Mouse (Mus musculus) heart, embryonic 10.5 days (tissue): ENCODE data around the gene Cyp2w1. TPM values are rescaled to one million over a fixed set of nuclear protein-coding genes. Genes with fewer than 3 reads are reported as not detected.
"Not testable (repeated sequence)": the region's sequence is repeated elsewhere in the genome, so short reads cannot be mapped to it uniquely, and the experiment has no call there.

ENCODE experiments used
- DNase-seq: peaks from one replicate; pipeline ENCODE4 v3.0.0-alpha.2; 2017; ENCODE audit warnings: low spot score
- H3K27ac ChIP-seq: fragments of 300-500 bp; sonication (generic); 2 replicates; pipeline ENCODE4 v1.5.1; 2016; ENCODE audit warnings: mild to moderate bottlenecking
- H3K27me3 ChIP-seq: fragments of 300-500 bp; sonication (generic); 2 replicates; pipeline ENCODE4 v1.6.1; 2016; ENCODE audit warnings: mild to moderate bottlenecking; ENCODE audit not compliant: poor library complexity, insufficient read depth, severe bottlenecking
- H3K36me3 ChIP-seq: fragments of 300-500 bp; sonication (generic); 2 replicates; pipeline ENCODE4 v1.6.1; 2016; ENCODE audit warnings: mild to moderate bottlenecking, moderate library complexity
- H3K4me1 ChIP-seq: fragments of 300-500 bp; sonication (generic); 2 replicates; pipeline ENCODE4 v1.6.1; 2016; ENCODE audit warnings: mild to moderate bottlenecking
- H3K4me3 ChIP-seq: fragments of 300-500 bp; sonication (generic); 2 replicates; pipeline ENCODE4 v1.5.1; 2016; ENCODE audit warnings: mild to moderate bottlenecking, moderate library complexity
- H3K9me3 ChIP-seq: fragments of 300-500 bp; sonication (generic); 2 replicates; pipeline ENCODE4 v1.6.1; 2016; ENCODE audit warnings: mild to moderate bottlenecking, moderate library complexity
- WGBS: fragments of 180-500 bp; shearing (Covaris S2); methylation state at CpG from one replicate; pipeline ENCODE4 v1.1.7; 2016; 5-methylcytosine and 5-hydroxymethylcytosine counted together
- polyA plus RNA-seq: library from polyadenylated mRNA; unstranded; fragments of >200 nt; fragmentation: Nextera tagmentation; extraction: Ambion mirVana; gene quantifications from 2 replicates; pipeline ENCODE4 v1.2.1, GENCODE M21; 2016

Cyp2w1 gene
- polyA plus RNA-seq, 1 experiment from 2014 or later = not detected

DNA sequence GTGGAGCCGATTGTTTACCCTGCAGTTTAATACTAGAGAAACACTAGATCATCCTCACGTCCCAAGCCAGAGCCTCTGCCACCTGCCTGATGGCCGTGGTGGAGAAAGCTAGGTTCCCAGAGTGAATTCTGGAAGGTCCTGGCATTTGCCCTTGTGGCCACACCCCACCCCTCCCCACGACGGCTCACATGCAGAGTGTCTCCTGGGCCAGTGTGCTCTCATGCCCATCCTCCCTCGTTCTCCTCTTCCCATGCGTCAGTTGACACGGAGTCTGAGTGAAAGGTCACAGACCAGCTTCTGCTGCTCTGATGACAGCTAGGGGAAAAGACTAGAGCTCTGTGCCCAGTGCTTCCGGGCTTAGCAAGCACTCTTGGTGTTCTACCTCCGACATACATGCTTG, 32.1 kb downstream of the Cyp2w1 start:
- Histone ChIP-seq H3K27ac (peak overlapping the region; percentile 85), H3K4me1 (peaks cover 96% of the 10 kb centered on the region), H3K27me3 (no peaks in the 10 kb centered on the region), H3K4me3 (peak overlapping the region; percentile 22; the same call in 1 of the 2 replicates), H3K9me3 (no peaks in the 10 kb centered on the region), H3K36me3 (peaks cover 4% of the 10 kb centered on the region; the same call in 1 of the 2 replicates)
- 29% methylated on average over 10 of the region's 10 CpGs for WGBS
- no peak for DNase-seq

DNA sequence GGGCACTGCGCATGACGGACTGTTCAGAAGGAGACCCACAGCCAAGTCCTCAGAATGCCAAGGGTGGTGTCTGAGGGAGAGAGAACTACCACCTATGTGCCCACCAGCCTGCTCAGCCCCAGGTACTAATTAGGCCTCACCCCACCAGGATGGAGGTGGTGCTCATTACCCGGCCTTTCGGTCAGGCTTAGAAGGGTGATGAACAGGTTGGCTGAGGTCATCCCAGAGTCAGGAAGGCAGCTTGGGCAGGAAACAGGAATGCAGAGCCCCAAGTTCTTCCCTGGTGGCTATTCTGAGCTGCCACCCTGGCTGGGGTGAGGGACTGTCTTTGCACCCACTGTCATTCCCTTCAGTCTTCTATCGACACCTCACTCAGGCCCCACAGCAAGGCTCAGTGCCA, 33.6 kb downstream of the Cyp2w1 start:
- Histone ChIP-seq H3K27ac (peak overlapping the region; percentile 85; the same call in 1 of the 2 replicates), H3K36me3 (peaks cover 4% of the 10 kb centered on the region; the same call in 1 of the 2 replicates), H3K27me3 (no peaks in the 10 kb centered on the region), H3K4me3 (no peak overlapping the region), H3K4me1 (peaks cover 93% of the 10 kb centered on the region), H3K9me3 (no peaks in the 10 kb centered on the region)
- WGBS = 92% methylated on average over 5 of the region's 5 CpGs
- DNase-seq = no peak

DNA sequence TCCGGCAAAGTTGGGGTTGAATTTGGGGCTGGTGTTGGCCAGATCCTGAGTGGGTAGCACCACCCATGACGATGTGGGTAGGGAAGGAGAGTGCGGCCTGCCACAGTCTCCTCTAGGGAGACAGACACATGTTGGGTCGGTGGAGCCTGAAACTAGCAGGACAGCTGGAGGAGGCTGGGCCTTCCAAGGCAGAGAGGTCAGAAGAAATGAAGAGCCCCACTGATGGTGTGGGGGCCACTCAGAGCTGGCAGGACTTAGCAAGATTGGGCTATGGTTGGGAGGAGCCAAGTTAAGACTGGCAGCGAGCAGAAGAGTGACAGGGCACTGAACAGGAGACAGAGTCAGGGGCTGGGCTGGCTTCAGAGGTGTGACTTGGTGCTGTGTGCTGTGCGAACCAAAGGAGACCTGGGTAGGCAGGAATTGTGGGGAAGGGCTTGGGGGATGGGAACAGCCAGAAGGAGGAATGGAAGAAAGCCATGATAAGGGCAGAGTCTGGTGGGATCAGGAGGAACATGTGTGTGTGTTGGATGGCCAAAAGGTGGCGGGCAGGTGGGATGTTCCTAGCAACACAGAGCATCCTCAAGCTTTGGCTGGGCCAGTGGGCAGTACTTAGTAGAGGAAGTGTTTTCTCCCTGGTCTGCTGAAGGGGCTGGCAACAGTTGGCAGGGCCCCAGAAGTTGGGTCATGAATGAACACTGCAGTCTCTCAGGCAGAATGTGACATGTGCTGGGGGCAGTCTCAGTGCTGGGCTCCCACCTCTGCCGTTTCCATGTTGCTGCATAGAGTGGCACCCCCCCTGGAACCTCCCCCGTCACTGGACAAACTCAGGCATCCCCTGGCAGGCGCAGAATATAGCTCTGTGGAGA, 35.1 kb downstream of the Cyp2w1 start:
- 77% methylated on average over 10 of the region's 10 CpGs for WGBS

DNA sequence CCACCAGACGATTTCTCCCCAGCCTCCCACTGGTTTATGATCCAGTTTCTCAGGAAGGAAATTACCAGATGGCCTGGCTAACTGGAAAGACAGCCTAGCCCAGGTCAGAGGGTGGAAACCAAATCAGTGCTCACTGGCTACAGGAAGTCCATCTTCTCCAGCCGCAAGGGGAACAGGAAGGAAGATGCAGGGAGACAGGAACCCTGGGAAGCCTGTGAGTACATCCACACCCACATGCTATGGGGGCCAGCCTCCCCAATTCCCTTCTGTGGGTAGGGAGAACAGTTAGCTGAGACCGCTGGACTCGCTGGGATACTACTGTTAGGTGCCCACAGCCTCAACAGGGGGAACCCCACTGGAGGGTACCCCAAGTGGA, 35.8 kb downstream of the Cyp2w1 start:
- no peaks in the 10 kb centered on the region for H3K9me3 ChIP-seq
- peak overlapping the region; percentile 78 for H3K27ac ChIP-seq
- H3K4me1 ChIP-seq = peaks cover 75% of the 10 kb centered on the region
- WGBS = 71% methylated on average over 4 of the region's 4 CpGs
- H3K4me3 ChIP-seq = no peak overlapping the region
- peaks cover 8% of the 10 kb centered on the region; the same call in 1 of the 2 replicates for H3K27me3 ChIP-seq
- no peak for DNase-seq
- H3K36me3 ChIP-seq = peaks cover 14% of the 10 kb centered on the region

More for the DNA sequence above, 35.1 kb downstream of the Cyp2w1 start:
- H3K9me3 ChIP-seq = no peaks in the 10 kb centered on the region
- peak overlapping the region; percentile 78 for H3K27ac ChIP-seq
- peaks cover 8% of the 10 kb centered on the region for H3K36me3 ChIP-seq
- 0 out of 2 replicates have a peak, but pooled peaks cover 3% of the 10 kb centered on the region for H3K27me3 ChIP-seq
- H3K4me3 ChIP-seq = no peak overlapping the region
- DNase-seq = no peak
- H3K4me1 ChIP-seq = peaks cover 82% of the 10 kb centered on the region

DNA sequence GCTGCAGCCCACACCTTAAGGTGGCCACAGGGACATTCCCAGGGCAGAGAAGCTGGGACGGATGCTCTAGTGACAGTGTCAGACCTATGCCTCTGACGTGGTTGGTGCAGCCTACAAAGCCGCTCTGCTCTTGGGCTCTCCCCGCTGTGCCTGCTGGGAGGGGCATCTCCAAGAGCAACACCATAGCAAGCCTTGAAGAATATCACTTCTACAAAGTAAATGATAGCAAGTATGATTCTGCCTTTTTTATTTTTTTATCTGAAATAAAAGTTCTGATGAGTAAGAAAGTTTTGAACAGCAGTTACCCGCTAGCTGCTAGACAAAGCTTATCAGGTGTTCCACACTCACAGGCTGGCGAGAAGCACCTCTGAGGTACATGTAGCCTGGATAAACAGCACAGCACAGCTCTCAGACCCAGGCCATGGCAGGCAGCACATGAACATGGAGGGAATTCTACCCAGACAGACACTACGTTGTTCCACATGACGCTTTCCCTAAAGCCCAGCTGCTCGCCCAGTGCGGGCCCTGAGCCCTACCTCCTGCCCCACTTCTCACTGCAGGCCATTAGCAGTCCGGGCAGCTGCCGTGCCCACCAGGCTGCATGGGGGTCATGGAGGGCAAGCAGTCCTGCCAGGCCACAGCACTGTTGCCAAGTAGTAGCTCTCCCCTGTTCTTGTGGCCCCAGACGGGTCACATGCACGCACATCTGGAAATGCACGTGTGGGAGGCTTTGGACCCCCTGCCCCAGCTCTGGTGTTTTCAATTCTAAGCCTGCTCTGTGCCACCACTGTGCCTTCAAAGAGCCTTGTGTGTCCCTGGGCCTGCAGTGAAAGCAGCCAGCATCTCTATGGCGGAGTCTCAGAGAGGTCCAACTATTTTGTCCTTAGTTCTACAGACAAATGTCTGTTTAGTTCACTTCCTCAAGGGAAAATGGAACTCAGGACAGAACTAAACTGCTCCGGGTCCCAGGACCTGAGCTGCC, 36.6 kb downstream of the Cyp2w1 start:
- peaks cover 8% of the 10 kb centered on the region; the same call in 1 of the 2 replicates for H3K27me3 ChIP-seq
- 81% methylated on average over 17 of the region's 17 CpGs for whole genome bisulfite sequencing
- no peaks in the 10 kb centered on the region for H3K9me3 ChIP-seq
- H3K4me3 ChIP-seq = no peak overlapping the region
- peaks cover 17% of the 10 kb centered on the region for H3K36me3 ChIP-seq
- H3K27ac ChIP-seq = peak overlapping the region; percentile 78
- no peak for DNase-seq
- H3K4me1 ChIP-seq = peaks cover 67% of the 10 kb centered on the region

DNA sequence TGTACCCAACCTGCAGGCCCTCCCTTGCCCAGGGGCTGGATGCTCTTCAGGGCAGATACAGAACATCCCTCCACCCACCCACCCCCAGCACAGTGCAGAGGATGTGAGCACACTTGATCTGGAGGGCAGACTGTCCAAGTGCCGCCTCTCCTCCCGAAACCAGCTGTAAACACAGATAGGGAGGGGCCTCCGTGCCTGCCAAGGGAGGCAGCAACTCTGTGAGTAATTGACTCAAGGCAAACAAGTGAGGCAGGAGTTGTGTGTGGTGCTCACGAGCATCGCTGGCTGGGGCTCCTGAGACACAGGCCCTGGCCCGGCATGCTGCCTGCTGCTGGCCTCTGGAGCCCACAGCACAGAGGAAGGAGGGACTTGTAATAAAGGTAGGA, 37.3 kb downstream of the Cyp2w1 start:
- no peaks in the 10 kb centered on the region for H3K9me3 ChIP-seq
- WGBS = 22% methylated on average over 6 of the region's 6 CpGs
- peaks cover 17% of the 10 kb centered on the region for H3K36me3 ChIP-seq
- no peak overlapping the region; the same call in 1 of the 2 replicates for H3K4me3 ChIP-seq
- peaks cover 65% of the 10 kb centered on the region for H3K4me1 ChIP-seq
- peak; percentile 94 for DNase-seq
- peaks cover 8% of the 10 kb centered on the region; the same call in 1 of the 2 replicates for H3K27me3 ChIP-seq
- H3K27ac ChIP-seq = peak overlapping the region; percentile 78

DNA sequence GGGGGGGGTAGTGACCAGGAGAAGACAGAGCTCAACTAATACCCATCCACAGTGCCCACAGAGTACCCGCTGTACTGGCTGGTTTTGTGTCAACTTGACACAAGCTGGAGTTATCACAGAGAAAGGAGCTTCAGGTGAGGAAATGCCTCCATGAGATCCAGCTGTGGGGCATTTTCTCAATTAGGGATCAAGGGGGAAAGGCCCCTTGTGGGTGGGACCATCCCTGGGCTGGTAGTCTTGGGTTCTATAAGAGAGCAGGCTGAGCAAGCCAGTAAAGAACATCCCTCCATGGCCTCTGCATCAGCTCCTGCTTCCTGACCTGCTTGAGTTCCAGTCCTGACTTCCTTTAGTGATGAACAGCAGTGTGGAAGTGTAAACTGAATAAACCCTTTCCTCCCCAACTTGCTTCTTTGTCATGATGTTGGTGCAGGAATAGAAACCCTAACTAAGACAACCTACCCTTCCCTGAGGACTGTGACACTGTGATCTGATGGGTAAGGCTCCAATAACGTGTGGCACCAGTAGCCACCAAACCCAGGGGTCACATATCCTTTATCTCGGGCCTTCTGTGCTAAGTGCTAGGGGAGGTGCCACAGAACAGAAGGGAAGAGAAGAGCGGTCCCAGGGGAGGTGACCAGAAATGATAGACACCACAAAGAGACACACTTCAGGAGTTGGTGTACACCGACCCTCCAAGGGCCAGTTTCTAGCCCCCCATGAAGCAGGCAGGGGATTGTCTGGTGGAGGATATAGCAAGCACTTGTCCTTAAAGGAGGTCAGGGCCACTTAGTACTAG, 38.1 kb downstream of the Cyp2w1 start:
- peaks cover 62% of the 10 kb centered on the region for H3K4me1 ChIP-seq
- H3K4me3 ChIP-seq = not testable (repeated sequence)

DNA sequence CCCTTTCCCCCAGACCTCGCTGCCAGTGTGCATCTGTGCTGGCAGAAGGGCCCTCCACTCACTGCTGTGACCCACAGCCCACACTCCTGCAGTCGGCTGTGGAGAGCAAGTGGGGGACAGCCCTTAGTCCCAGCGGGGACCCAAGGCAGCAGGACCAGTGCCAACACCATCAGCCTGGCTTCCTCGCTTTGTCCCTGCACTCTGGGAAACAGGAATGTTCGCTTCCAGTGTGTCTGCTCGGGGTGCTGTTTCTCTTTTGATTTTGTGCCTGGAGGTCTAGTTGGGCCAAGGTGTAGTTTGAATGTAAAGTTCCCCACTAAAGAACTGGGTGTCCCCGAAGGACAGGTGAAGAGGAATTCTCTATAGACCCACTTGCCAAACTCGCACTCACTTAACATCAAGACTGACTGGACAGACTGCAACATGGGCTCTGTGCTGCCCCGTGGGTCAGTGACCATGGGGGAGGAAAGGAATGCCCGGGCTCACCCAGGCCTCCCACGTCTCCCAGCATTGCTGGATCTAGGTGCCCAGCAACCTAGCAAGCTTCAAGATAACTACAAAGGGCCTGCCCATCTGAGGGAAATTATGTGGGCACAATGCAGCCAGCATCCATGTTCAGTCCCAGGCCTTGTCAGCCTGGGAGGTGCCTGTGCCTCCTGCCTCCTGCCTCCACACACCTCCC, 39.0 kb downstream of the Cyp2w1 start:
- 77% methylated on average over 11 of the region's 11 CpGs for WGBS
- peak overlapping the region; percentile 17; the same call in 1 of the 2 replicates for H3K27ac ChIP-seq
- peaks cover 53% of the 10 kb centered on the region for H3K4me1 ChIP-seq
- H3K9me3 ChIP-seq = no peaks in the 10 kb centered on the region
- H3K36me3 ChIP-seq = peaks cover 13% of the 10 kb centered on the region
- no peak for DNase-seq
- H3K4me3 ChIP-seq = no peak overlapping the region
- peaks cover 8% of the 10 kb centered on the region; the same call in 1 of the 2 replicates for H3K27me3 ChIP-seq

More for the DNA sequence above, 38.1 kb downstream of the Cyp2w1 start:
- not testable (repeated sequence) for H3K27me3 ChIP-seq, H3K9me3 ChIP-seq, DNase-seq
- Histone ChIP-seq H3K36me3 (peaks cover 17% of the 10 kb centered on the region), H3K27ac (peak overlapping the region; percentile 78)
- 62% methylated on average over 5 of the region's 5 CpGs for WGBS

DNA sequence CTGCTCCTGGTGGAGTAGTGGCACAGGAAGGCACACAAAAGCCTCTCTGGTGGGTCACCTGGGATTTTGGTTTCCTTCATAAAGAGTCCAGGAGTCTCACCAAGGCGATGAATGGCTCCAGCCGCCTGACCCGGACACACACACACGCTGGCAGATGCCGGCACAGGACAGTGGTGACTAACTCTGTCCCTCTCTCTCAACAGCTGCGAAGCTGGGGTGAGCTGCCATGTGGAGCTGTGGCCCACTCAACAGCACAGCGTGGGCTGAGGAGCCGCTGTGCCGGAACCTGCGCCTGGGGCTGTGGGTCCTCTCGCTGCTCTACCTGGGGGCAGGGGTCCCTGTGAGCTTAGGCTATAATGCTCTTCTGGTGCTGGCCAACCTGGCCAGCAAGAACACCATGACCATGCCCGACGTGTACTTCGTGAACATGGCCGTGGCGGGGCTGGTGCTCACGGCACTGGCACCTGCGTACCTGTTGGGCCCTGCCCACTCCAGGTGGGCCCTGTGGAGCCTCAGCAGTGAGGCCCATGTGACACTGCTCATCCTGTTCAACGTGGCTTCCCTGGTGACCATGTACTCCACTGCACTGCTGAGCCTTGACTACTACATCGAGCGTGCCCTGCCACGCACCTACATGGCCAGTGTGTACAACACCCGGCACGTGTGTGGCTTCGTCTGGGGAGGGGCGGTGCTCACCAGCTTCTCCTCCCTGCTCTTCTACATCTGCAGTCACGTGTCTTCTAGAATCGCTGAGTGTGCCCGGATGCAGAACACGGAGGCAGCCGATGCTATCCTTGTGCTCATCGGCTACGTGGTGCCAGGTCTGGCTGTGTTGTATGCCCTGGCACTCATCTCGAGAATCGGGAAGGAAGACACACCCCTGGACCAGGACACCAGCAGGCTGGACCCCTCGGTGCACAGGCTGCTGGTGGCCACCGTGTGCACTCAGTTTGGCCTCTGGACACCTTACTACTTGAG, 40.1 kb downstream of the Cyp2w1 start:
- H3K4me1 ChIP-seq = peaks cover 51% of the 10 kb centered on the region
- 91% methylated on average over 37 of the region's 37 CpGs for WGBS
- H3K9me3 ChIP-seq = no peaks in the 10 kb centered on the region
- no peak overlapping the region; the same call in 1 of the 2 replicates for H3K27ac ChIP-seq
- H3K27me3 ChIP-seq = peaks cover 8% of the 10 kb centered on the region; the same call in 1 of the 2 replicates
- DNase-seq = no peak
- H3K4me3 ChIP-seq = no peak overlapping the region
- peaks cover 13% of the 10 kb centered on the region for H3K36me3 ChIP-seq

DNA sequence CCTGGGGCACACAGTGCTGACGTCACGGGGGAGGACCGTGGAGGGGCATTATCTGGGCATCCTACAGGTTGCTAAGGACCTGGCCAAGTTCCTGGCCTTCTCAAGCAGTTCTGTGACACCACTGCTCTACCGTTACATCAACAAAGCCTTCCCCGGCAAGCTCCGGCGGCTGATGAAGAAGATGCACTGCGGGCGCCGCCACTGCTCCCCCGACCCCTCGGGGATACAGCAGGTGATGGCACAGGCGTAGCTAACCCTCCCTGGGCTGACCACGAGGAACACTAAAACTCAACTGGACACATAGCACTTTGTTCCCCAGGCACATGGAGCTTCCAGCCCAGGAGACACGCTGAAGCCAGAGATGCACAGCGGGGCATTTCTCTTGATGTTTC, 40.8 kb downstream of the Cyp2w1 start:
- Histone ChIP-seq H3K27me3 (peaks cover 8% of the 10 kb centered on the region; the same call in 1 of the 2 replicates), H3K4me1 (peaks cover 51% of the 10 kb centered on the region), H3K9me3 (no peaks in the 10 kb centered on the region), H3K4me3 (no peak overlapping the region), H3K27ac (no peak overlapping the region), H3K36me3 (peaks cover 13% of the 10 kb centered on the region)
- no peak for DNase-seq
- 88% methylated on average over 16 of the region's 16 CpGs for WGBS

DNA sequence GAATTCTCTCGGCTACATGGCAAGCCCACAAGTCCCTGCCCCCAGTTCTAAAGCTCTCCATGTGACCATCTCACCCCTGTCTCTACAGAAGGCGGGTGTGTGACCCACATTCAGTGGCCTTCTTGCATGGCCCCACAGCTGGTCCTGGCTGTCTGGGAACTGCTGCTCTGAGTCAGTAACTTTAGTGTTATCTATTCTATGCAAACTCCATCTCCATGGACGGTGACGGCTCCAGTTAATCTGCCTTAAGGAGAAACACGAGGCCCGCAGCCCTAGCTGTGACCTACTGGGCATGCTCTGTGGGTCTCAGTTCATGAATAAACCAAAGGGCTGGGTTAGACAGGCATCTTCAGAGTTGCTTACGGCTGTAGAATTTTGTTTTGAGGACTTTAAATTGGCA, 42.0 kb downstream of the Cyp2w1 start:
- H3K27ac ChIP-seq = 0 out of 2 replicates have a peak overlapping the region, but pooled peaks have one; percentile 48
- H3K9me3 ChIP-seq = no peaks in the 10 kb centered on the region
- peaks cover 13% of the 10 kb centered on the region for H3K36me3 ChIP-seq
- no peak for DNase-seq
- no peak overlapping the region for H3K4me3 ChIP-seq
- 58% methylated on average over 7 of the region's 7 CpGs for WGBS
- peaks cover 8% of the 10 kb centered on the region; the same call in 1 of the 2 replicates for H3K27me3 ChIP-seq
- peaks cover 47% of the 10 kb centered on the region for H3K4me1 ChIP-seq
